Mouse (Mus musculus) ES-E14 (cell line): ENCODE results near the gene Ankrd24. TPM values are rescaled to one million over a fixed set of nuclear protein-coding genes. Genes with fewer than 3 reads are reported as not detected.
A peak's percentile ranks its signal among the peaks of the same experiment; 100 is the strongest.

Experiments
- DNase-seq: peaks from one replicate; pipeline ENCODE4 v3.0.0-alpha.2; 2013; ENCODE audit warnings: low read depth, low spot score
- H3K27ac ChIP-seq: 2 replicates; pipeline ENCODE4 v1.5.1; 2012; ENCODE audit warnings: low read depth, mild to moderate bottlenecking, low read length, moderate library complexity, mixed read lengths; ENCODE audit not compliant: poor library complexity, insufficient read depth, severe bottlenecking
- H3K36me3 ChIP-seq: 2 replicates; pipeline ENCODE4 v1.6.1; 2012; ENCODE audit warnings: mild to moderate bottlenecking, low read length, moderate library complexity, mixed read lengths; ENCODE audit not compliant: control insufficient read depth, poor library complexity, insufficient read depth, severe bottlenecking
- H3K4me1 ChIP-seq, 2 experiments: fragments of 150-350 bp in 1 of 2; sonication (generic) in 1 of 2; 2 replicates each; pipeline ENCODE4 v1.6.1; 2012; ENCODE audit warnings: low read length in 2 of 2, mild to moderate bottlenecking in 1 of 2, mixed read lengths in 1 of 2; ENCODE audit not compliant: control insufficient read depth in 2 of 2, insufficient read depth in 2 of 2, poor library complexity in 1 of 2
- H3K4me3 ChIP-seq, 2 experiments: fragments of 150-350 bp in 1 of 2; sonication (generic) in 1 of 2; 2 replicates each; pipeline ENCODE4 v1.5.1; 2012; ENCODE audit warnings: low read length in 2 of 2, low read depth in 1 of 2, mild to moderate bottlenecking in 1 of 2, mixed read lengths in 1 of 2; ENCODE audit not compliant: insufficient read depth in 1 of 2, poor library complexity in 1 of 2, severe bottlenecking in 1 of 2
- H3K9ac ChIP-seq: 2 replicates; pipeline ENCODE4 v1.6.1; 2012; ENCODE audit warnings: low read depth, mild to moderate bottlenecking, low read length, mixed read lengths; ENCODE audit not compliant: poor library complexity, insufficient read depth, severe bottlenecking
- H3K9me3 ChIP-seq: fragments of 150-350 bp; sonication (generic); 2 replicates; pipeline ENCODE4 v1.6.1; 2012; ENCODE audit warnings: low read depth, mild to moderate bottlenecking, low read length; ENCODE audit not compliant: control insufficient read depth, insufficient read depth
- CHD2 ChIP-seq: IDR thresholded peaks from 2 replicates; pipeline ENCODE4 v1.6.1; 2014; ENCODE audit warnings: mild to moderate bottlenecking, low read depth, low read length, inconsistent platforms
- HCFC1 ChIP-seq: IDR thresholded peaks from 2 replicates; pipeline ENCODE4 v1.6.1; 2012; ENCODE audit warnings: low read length, inconsistent platforms, borderline replicate concordance; ENCODE audit not compliant: insufficient read depth
- MAFK ChIP-seq: IDR thresholded peaks from 2 replicates; pipeline ENCODE4 v1.6.1; 2014; ENCODE audit warnings: mild to moderate bottlenecking, low read depth, low read length, inconsistent platforms; ENCODE audit not compliant: insufficient read depth
- ZC3H11A ChIP-seq: IDR thresholded peaks from 2 replicates; pipeline ENCODE4 v1.6.1; 2012; ENCODE audit warnings: low read depth, mild to moderate bottlenecking, inconsistent platforms, low read length, borderline replicate concordance
- ZNF384 ChIP-seq: IDR thresholded peaks from 2 replicates; pipeline ENCODE4 v1.6.1; 2012; ENCODE audit warnings: low read depth, low read length, inconsistent platforms
- in situ Hi-C, 2 experiments: fragments of 600-800 bp; cut with MboI; formaldehyde crosslinking; loops; one replicate each; pipeline ENCODE4 v1.15.1; 2025; ENCODE audit warnings: low sequenced_read_pairs in 2 of 2, inconsistent platforms in 1 of 2; ENCODE audit not compliant: unreplicated experiment in 2 of 2
- total RNA-seq: library from RNA; depleted of rRNA; stranded (reverse); fragments of 300-350 nt; gene quantifications from 2 replicates; pipeline ENCODE4 v1.2.3, GENCODE M21; 2012

Gene Ankrd24
- total RNA-seq, 1 experiment: 14.4 TPM

DNA sequence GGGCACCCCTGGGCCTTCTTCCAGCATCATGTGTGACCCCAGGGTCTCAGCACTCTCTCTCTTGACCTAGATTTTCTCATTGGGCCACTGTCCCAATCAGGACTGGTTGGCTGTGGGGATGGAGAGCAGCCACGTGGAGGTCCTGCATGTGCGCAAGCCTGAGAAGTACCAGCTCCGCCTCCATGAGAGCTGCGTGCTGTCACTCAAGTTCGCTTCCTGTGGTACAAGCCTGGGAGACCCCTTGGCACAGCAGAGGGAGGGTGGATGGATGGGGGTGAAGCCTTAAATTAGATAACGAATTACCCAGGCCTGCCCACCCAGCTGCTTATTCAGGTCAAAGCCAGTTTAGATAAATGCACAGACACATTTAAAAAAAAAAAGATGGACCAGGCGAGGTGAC, 39.6 kb upstream of the Ankrd24 start:
- Histone ChIP-seq H3K9ac (no peak overlapping the region), H3K4me1 (peaks cover 2 to 13% of the 10 kb centered on the region in 2 experiments; a peak in 2 of 4 replicates), H3K27ac (no peak overlapping the region), H3K36me3 (no peaks in the 10 kb centered on the region), H3K4me3 (no peak overlapping the region), H3K9me3 (no peaks in the 10 kb centered on the region)
- TF ChIP-seq MAFK: no peak
- TF ChIP-seq HCFC1: no peak
- no peak for TF ChIP-seq ZC3H11A
- TF ChIP-seq CHD2: no peak
- no peak for DNase-seq
- in situ Hi-C loops: no loop called here

DNA sequence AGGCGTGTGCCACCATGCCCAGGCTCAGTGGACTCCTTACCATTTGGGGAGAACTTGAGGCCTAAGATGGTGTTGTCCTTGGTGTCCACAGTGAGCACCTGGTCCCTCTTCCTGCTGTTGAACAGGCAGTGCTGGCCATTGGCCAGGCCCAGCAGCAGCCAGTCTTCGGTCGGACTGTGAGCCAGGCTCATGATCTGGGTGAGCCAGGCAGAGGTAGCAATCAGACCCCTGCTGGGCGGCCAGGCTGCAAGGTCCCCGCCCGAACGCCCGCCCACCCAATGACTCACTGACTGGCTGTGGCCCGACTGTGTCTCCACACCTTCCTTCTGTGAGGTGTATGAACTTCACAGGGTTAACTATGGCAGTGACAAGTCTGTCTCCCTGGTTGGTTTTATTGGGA, 36.5 kb upstream of the Ankrd24 start:
- TF ChIP-seq MAFK (no peak), CHD2 (no peak), ZNF384 (no peak), HCFC1 (no peak), ZC3H11A (no peak)
- H3K4me3 ChIP-seq: no peak overlapping the region
- DNase-seq: no peak
- H3K9me3 ChIP-seq: no peaks in the 10 kb centered on the region
- H3K4me1 ChIP-seq: peaks cover 13 to 31% of the 10 kb centered on the region in 2 experiments
- H3K27ac ChIP-seq: no peak overlapping the region
- H3K36me3 ChIP-seq: no peaks in the 10 kb centered on the region
- no peak overlapping the region for H3K9ac ChIP-seq
- in situ Hi-C loops: no loop called here

DNA sequence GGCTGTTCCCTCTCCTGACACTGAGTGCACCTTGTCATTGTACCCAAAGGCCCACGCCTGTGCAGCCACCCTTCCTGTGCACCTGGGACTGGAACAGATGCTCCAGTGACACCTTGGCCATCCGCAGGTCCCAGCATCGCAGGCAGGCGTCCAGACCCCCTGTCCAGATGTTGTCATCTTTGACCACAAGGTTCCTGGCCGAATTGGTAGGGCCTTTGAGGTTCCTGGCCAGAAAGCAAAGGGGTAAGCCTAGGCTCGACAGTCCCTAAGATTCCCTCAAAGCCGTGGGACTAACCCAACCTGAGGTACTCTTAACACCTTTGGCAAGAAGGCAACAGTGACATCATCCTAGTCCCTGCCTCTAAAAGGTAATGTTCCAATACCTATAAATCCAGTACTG, 35.7 kb upstream of the Ankrd24 start:
- in situ Hi-C loops: no loop called here
- no peak overlapping the region for H3K9ac ChIP-seq
- no peaks in the 10 kb centered on the region for H3K36me3 ChIP-seq
- no peak overlapping the region for H3K4me3 ChIP-seq
- no peaks in the 10 kb centered on the region for H3K9me3 ChIP-seq
- no peak overlapping the region for H3K27ac ChIP-seq
- peaks cover 13 to 35% of the 10 kb centered on the region in 2 experiments for H3K4me1 ChIP-seq
- TF ChIP-seq ZNF384 (no peak), MAFK (no peak), HCFC1 (no peak), ZC3H11A (no peak), CHD2 (no peak)
- no peak for DNase-seq

DNA sequence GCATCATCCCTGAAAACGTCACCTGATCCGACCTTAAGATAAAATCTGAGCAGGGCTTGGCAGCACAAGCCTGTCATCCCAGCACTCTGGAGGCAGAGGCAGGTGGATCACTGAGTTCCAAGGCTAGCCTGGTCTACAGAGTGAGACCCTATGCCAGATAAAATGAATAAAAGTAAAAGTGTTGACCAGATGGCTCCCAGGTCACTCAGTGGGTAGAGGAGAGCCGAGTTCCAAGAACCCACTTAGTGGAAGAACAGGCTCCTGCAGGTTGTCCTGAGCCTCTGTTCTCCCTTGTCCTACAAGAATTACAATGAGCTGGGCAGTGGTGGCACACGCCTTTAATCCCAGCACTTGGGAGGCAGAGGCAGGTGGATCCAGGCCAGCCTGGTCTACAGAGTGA, 35.1 kb upstream of the Ankrd24 start:
- no peak for TF ChIP-seq MAFK
- TF ChIP-seq HCFC1: no peak
- no peak for TF ChIP-seq CHD2
- TF ChIP-seq ZC3H11A: no peak
- no peak for TF ChIP-seq ZNF384
- Histone ChIP-seq H3K9me3 (no peaks in the 10 kb centered on the region), H3K27ac (no peak overlapping the region), H3K4me3 (no peak overlapping the region), H3K9ac (no peak overlapping the region), H3K36me3 (no peaks in the 10 kb centered on the region), H3K4me1 (peaks cover 16 to 36% of the 10 kb centered on the region in 2 experiments)
- DNase-seq: no peak
- in situ Hi-C loops: no loop called here

DNA sequence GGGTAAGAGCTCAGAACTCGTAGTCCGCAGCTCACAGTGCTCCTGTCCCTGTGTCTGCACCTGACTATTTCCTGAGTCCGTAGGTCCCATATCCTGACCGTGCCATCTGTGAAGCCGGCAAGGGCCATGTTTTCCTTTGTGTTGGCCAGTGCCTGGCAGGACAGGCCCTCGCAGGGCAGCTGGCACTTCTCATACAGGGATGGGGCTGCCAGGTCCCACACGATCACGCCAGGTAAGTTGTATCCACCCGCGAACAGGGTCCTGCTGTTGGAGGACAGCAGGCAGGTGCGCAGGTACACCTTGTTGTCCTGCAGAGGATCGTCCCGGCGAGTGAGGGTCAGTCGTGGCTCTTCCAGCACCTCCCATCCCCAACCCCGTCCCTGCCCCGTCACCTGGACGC, 34.4 kb upstream of the Ankrd24 start:
- H3K36me3 ChIP-seq: no peaks in the 10 kb centered on the region

More for the DNA sequence above, 34.4 kb upstream of the Ankrd24 start:
- no peak overlapping the region for H3K27ac ChIP-seq
- H3K9ac ChIP-seq: no peak overlapping the region
- in situ Hi-C loops: no loop called here
- DNase-seq: no peak
- H3K4me3 ChIP-seq: 0 out of 4 replicates have a peak overlapping the region, but pooled peaks of 1 of the 2 experiments have one; percentile 12
- no peaks in the 10 kb centered on the region for H3K9me3 ChIP-seq
- TF ChIP-seq HCFC1 (no peak), ZNF384 (no peak), ZC3H11A (no peak), CHD2 (no peak), MAFK (no peak)
- H3K4me1 ChIP-seq: peaks cover 16 to 40% of the 10 kb centered on the region in 2 experiments
